Mouse (Mus musculus): ENCODE measurements around the gene Dazap2.

- TF ChIP-seq CTCF (IDR thresholded peaks at IDR 0.05; ENCODE audit: extremely low read depth, insufficient read depth, insufficient read length, insufficient replicate concordance) (no peak), POLR2A (IDR thresholded peaks at IDR 0.05; ENCODE audit: low read depth, low read length) (no peak)
Measured at GRCm38 (mm10) chr15:100654271-100654670, 39.1 kb downstream of the Dazap2 start.

Measured in spleen, adult 2 months (tissue).